Mouse (Mus musculus) C2C12 (cell line): Measurements from ENCODE around the gene Apc2.

Source experiments
- CEBPB ChIP-seq: IDR thresholded peaks from one replicate; pipeline ENCODE4 v1.6.1; 2011; ENCODE audit warnings: low read depth, mild to moderate bottlenecking, control low read depth, moderate library complexity
- CTCF ChIP-seq: IDR thresholded peaks from one replicate; pipeline ENCODE4 v1.5.1; 2011; ENCODE audit not compliant: control insufficient read depth, insufficient read depth, insufficient read length
- MAX ChIP-seq: IDR thresholded peaks from one replicate; pipeline ENCODE4 v1.6.1; 2011; ENCODE audit warnings: mild to moderate bottlenecking, control low read depth
- USF1 ChIP-seq: IDR thresholded peaks from one replicate; pipeline ENCODE4 v1.6.1; 2011; ENCODE audit warnings: low read depth, mild to moderate bottlenecking, control low read depth, moderate library complexity

DNA sequence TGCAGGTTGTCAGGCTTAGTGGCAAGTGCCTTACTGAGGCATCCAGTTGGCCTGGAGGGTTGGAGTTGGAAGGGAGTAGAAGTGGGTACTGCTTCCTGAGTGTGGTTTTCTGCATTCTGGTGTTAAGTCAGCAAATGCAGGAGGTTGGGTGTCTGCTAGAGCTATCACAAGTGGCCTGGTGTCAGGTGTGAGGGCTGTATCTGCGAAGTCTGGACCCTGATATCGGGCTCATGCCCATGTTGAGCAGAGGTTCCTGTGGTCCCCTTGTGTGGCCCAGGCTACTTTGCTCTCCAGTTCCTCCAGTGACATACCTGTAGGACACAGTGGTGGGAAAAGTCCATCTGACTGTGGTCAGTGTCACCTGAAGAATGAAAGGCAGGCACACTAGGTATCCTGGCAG lies 25.7 kb upstream of the Apc2 start:
- TF ChIP-seq CTCF (no peak), CEBPB (no peak), USF1 (no peak), MAX (no peak)
